In genomic region chr10:40348566-40349536, GRCm38 (mm10) we compare ENCODE assay signal across 7 mouse cellular contexts. TPM values are rescaled to one million over a fixed set of nuclear protein-coding genes. Genes with fewer than 3 reads are reported as not detected.
DNase-seq lines count a peak whose midpoint lies in the region; ATAC-seq lines count a peak whose summit lies in the region.

No protein-coding gene starts in this region.

- H3K36me3 ChIP-seq in embryonic facial prominence, embryonic 11.5 days (replicated peaks; ENCODE audit: control insufficient read depth, insufficient read depth, low read depth, low read length), result no peaks in the 10 kb centered on the region
- H3K36me3 ChIP-seq in limb, embryonic 10.5 days, result no peaks in the 10 kb centered on the region
- no peaks in the 10 kb centered on the region for H3K36me3 ChIP-seq in midbrain, embryonic 13.5 days

- H3K9ac ChIP-seq in embryonic facial prominence, embryonic 11.5 days (replicated peaks; ENCODE audit: low read length), result peak overlapping the region; percentile 75
- H3K9ac ChIP-seq in midbrain, embryonic 13.5 days (replicated peaks), result peak overlapping the region; percentile 81

- no peaks in the 10 kb centered on the region for H3K9me3 ChIP-seq in embryonic facial prominence, embryonic 11.5 days (replicated peaks; ENCODE audit: control insufficient read depth, low read length)
- H3K9me3 ChIP-seq in limb, embryonic 10.5 days (replicated peaks), result no peaks in the 10 kb centered on the region
- H3K9me3 ChIP-seq in midbrain, embryonic 13.5 days, result no peaks in the 10 kb centered on the region

- peak; percentile 98 for DNase-seq in adrenal gland, postnatal 14 days
- DNase-seq in embryonic facial prominence, embryonic 11.5 days (ENCODE audit: low spot score), result peak; percentile 100
- DNase-seq in kidney, adult 11 months, result peak; percentile 100
- DNase-seq in limb, embryonic 10.5 days (ENCODE audit: low spot score), result peak; percentile 94
- peak; percentile 97 for DNase-seq in spleen, adult 12 weeks (ENCODE audit: low spot score)

- peak overlapping the region; percentile 60 for H3K4me2 ChIP-seq in embryonic facial prominence, embryonic 11.5 days (ENCODE audit: low read depth, low read length)
- peak overlapping the region; percentile 79 for H3K4me2 ChIP-seq in midbrain, embryonic 13.5 days (replicated peaks)

- H3K27me3 ChIP-seq in embryonic facial prominence, embryonic 11.5 days (ENCODE audit: control insufficient read depth, insufficient read depth, low read length), result no peaks in the 10 kb centered on the region
- no peaks in the 10 kb centered on the region for H3K27me3 ChIP-seq in limb, embryonic 10.5 days (ENCODE audit: low read depth, poor library complexity, severe bottlenecking)
- no peaks in the 10 kb centered on the region for H3K27me3 ChIP-seq in midbrain, embryonic 13.5 days

- WGBS in embryonic facial prominence, embryonic 11.5 days, result under 1% methylated on average over 76 of the region's 76 CpGs
- WGBS in limb, embryonic 10.5 days, result under 1% methylated on average over 76 of the region's 76 CpGs
- WGBS in midbrain, embryonic 13.5 days, result under 1% methylated on average over 72 of the region's 76 CpGs

- peak overlapping the region; percentile 90 for H3K27ac ChIP-seq in embryonic facial prominence, embryonic 11.5 days (replicated peaks; ENCODE audit: low read depth, low read length)
- peak overlapping the region; percentile 96 for H3K27ac ChIP-seq in limb, embryonic 10.5 days
- peak overlapping the region; percentile 95 for H3K27ac ChIP-seq in midbrain, embryonic 13.5 days

- H3K4me1 ChIP-seq in embryonic facial prominence, embryonic 11.5 days (ENCODE audit: control insufficient read depth, insufficient read depth, low read length), result no peaks in the 10 kb centered on the region
- H3K4me1 ChIP-seq in limb, embryonic 10.5 days, result peaks cover 18% of the 10 kb centered on the region
- peaks cover 25% of the 10 kb centered on the region for H3K4me1 ChIP-seq in midbrain, embryonic 13.5 days (replicated peaks)

- ATAC-seq in embryonic facial prominence, embryonic 11.5 days (replicated peaks; ENCODE audit: insufficient number of reproducible peaks, low FRiP score, low TSS enrichment, low read depth), result peak; percentile 98
- ATAC-seq in granulocyte monocyte progenitor cell, adult 5-6 weeks (replicated peaks; ENCODE audit: poor library complexity, severe bottlenecking), result peak; percentile 77
- peak; percentile 99 for ATAC-seq in midbrain, embryonic 13.5 days

- peak overlapping the region; percentile 89 for H3K4me3 ChIP-seq in embryonic facial prominence, embryonic 11.5 days (ENCODE audit: low read depth, low read length)
- peak overlapping the region; percentile 94 for H3K4me3 ChIP-seq in limb, embryonic 10.5 days
- H3K4me3 ChIP-seq in midbrain, embryonic 13.5 days (replicated peaks), result peak overlapping the region; percentile 95

RNA-seq across cellular contexts. Expression of gene Cdk19, which starts 9.5 kb away (rescaled TPM):
- 10.9 and 14.5 TPM in 2 replicates for total RNA-seq in adrenal gland, postnatal 14 days (2021)
- 11.3 and 12.3 TPM in 2 replicates for polyA plus RNA-seq in embryonic facial prominence, embryonic 11.5 days (2014; fragmentation: Nextera tagmentation; extraction: Ambion mirVana)
- total RNA-seq in granulocyte monocyte progenitor cell, adult 5-6 weeks (2014; fragmentation: Nextera tagmentation), result 32.8 and 36.0 TPM in 2 replicates
- 47.3 and 51.7 TPM in 2 replicates for total RNA-seq in granulocyte monocyte progenitor cell, adult 5-6 weeks (2017)
- 5.0 and 9.0 TPM in 2 replicates for polyA plus RNA-seq in limb, embryonic 10.5 days (2016; fragmentation: Nextera tagmentation; extraction: Ambion mirVana)
- polyA plus RNA-seq in midbrain, embryonic 13.5 days (2015; fragmentation: Nextera tagmentation; extraction: Ambion mirVana), result 8.1 and 10.3 TPM in 2 replicates

RNA-seq across cellular contexts. Expression of gene Amd1, which starts 46.9 kb away (rescaled TPM):
- total RNA-seq in adrenal gland, postnatal 14 days (2021), result 37.1 and 39.0 TPM in 2 replicates
- 112 and 129 TPM in 2 replicates for polyA plus RNA-seq in embryonic facial prominence, embryonic 11.5 days (2014; fragmentation: Nextera tagmentation; extraction: Ambion mirVana)
- total RNA-seq in granulocyte monocyte progenitor cell, adult 5-6 weeks (2014; fragmentation: Nextera tagmentation), result 143 and 148 TPM in 2 replicates
- 169 and 203 TPM in 2 replicates for total RNA-seq in granulocyte monocyte progenitor cell, adult 5-6 weeks (2017)
- polyA plus RNA-seq in limb, embryonic 10.5 days (2016; fragmentation: Nextera tagmentation; extraction: Ambion mirVana), result 83.3 and 94.6 TPM in 2 replicates
- 40.4 and 40.8 TPM in 2 replicates for polyA plus RNA-seq in midbrain, embryonic 13.5 days (2015; fragmentation: Nextera tagmentation; extraction: Ambion mirVana)

Comparison
In these comparisons a context has a peak if more than half of its experiments do, and no peak if none do; other contexts are left out.
1. Peak in every context shown above with its lines: DNase-seq, ATAC-seq, H3K4me3 ChIP-seq and H3K27ac ChIP-seq.